Mouse (Mus musculus) heart, adult 2 months (tissue): ENCODE results near the gene Stard5. TPM values are rescaled to one million over a fixed set of nuclear protein-coding genes. Genes with fewer than 3 reads are reported as not detected.
A peak's percentile ranks its signal among the peaks of the same experiment; 100 is the strongest.

Source experiments
- DNase-seq, 2 experiments: peaks; one replicate each; pipeline ENCODE4 v3.0.0; 2021
- H3K27ac ChIP-seq: fragments of 200-600 bp; 2 replicates; pipeline ENCODE4 v1.8.1; 2022
- H3K27me3 ChIP-seq: fragments of 200-500 bp; 2 replicates; pipeline ENCODE4 v1.6.1; 2012; ENCODE audit warnings: mild to moderate bottlenecking, low read length, inconsistent platforms, mixed read lengths; ENCODE audit not compliant: control insufficient read depth, insufficient read depth
- H3K36me3 ChIP-seq: fragments of 200-500 bp; 2 replicates; pipeline ENCODE4 v1.6.1; 2012; ENCODE audit warnings: low read length, inconsistent platforms; ENCODE audit not compliant: control insufficient read depth, insufficient read depth
- H3K4me1 ChIP-seq: fragments of 200-500 bp; 2 replicates; pipeline ENCODE4 v1.6.1; 2011; ENCODE audit warnings: low read length; ENCODE audit not compliant: control insufficient read depth, insufficient read depth
- H3K4me3 ChIP-seq: fragments of 200-600 bp; 2 replicates; pipeline ENCODE4 v1.8.1; 2022
- H3K79me2 ChIP-seq: fragments of 200-500 bp; replicated peaks from 2 replicates; pipeline ENCODE4 v1.6.1; 2012; ENCODE audit warnings: mild to moderate bottlenecking, inconsistent platforms, low read length, moderate library complexity, mixed read lengths; ENCODE audit not compliant: control insufficient read depth, insufficient read depth
- H3K9ac ChIP-seq: fragments of 200-500 bp; 2 replicates; pipeline ENCODE4 v1.6.1; 2012; ENCODE audit warnings: low read depth, mild to moderate bottlenecking, control low read depth, inconsistent platforms, low read length, mixed read lengths
- CTCF ChIP-seq: fragments of 200-600 bp; IDR thresholded peaks from 2 replicates; pipeline ENCODE4 v1.8.1; 2022; ENCODE audit warnings: antibody characterized with exemption, mild to moderate bottlenecking, moderate library complexity
- EP300 ChIP-seq: fragments of 200-500 bp; IDR thresholded peaks from 2 replicates; pipeline ENCODE4 v1.6.1; 2011; ENCODE audit warnings: low read depth, low read length, control low read depth; ENCODE audit not compliant: insufficient read depth
- POLR2A ChIP-seq: fragments of 200-500 bp; IDR thresholded peaks from 2 replicates; pipeline ENCODE4 v1.6.1; 2011; ENCODE audit warnings: mild to moderate bottlenecking, low read depth, low read length, control low read depth; ENCODE audit not compliant: insufficient read depth
- WGBS: fragments of 180-500 bp; shearing (Covaris S2); methylation state at CpG from one replicate; pipeline ENCODE4 v1.1.7; 2018; 5-methylcytosine and 5-hydroxymethylcytosine counted together
- intact Hi-C: fragments of 180-260 bp; cut with DNase I; formaldehyde crosslinking; loops from one replicate; pipeline ENCODE4 v1.15.1; 2025
- polyA plus RNA-seq: library from polyadenylated mRNA; depleted of rRNA; stranded (reverse); fragments of >200 nt; gene quantifications from 2 replicates; pipeline ENCODE4 v1.2.3, GENCODE M21; 2012
- total RNA-seq, 2 experiments: library from RNA; stranded (reverse); gene quantifications; 2 replicates each; pipeline ENCODE4 v1.2.3; 2021

Stard5 gene
- total and polyA plus RNA-seq, 3 experiments: 6.7 to 9.2 (median 8.6) TPM

GRCm38 (mm10) chr7:83675545-83676254 lies 43.9 kb downstream of the Stard5 start:
- no peak overlapping the region for H3K27ac ChIP-seq
- no peaks in the 10 kb centered on the region for H3K79me2 ChIP-seq
- TF ChIP-seq CTCF (peak; percentile 85), EP300 (no peak), POLR2A (no peak)
- H3K9ac ChIP-seq: no peak overlapping the region
- WGBS: 28% methylated on average over 5 of the region's 5 CpGs
- intact Hi-C loops: loop anchor here (1.0 kb wide), 1 partner anchor 107 kb away; no protein-coding TSS in a partner anchor
- H3K27me3 ChIP-seq: no peaks in the 10 kb centered on the region
- DNase-seq: peak in 1 of 2 experiments; percentile 27
- H3K36me3 ChIP-seq: no peaks in the 10 kb centered on the region
- H3K4me3 ChIP-seq: no peak overlapping the region
- no peaks in the 10 kb centered on the region for H3K4me1 ChIP-seq

GRCm38 (mm10) chr7:83677296-83677695 lies 45.5 kb downstream of the Stard5 start:
- H3K27me3 ChIP-seq: no peaks in the 10 kb centered on the region
- H3K36me3 ChIP-seq: no peaks in the 10 kb centered on the region
- TF ChIP-seq EP300: no peak
- intact Hi-C loops: no loop called here
- H3K27ac ChIP-seq: no peak overlapping the region
- no peaks in the 10 kb centered on the region for H3K4me1 ChIP-seq
- DNase-seq: no peak
- H3K79me2 ChIP-seq: no peaks in the 10 kb centered on the region
- no peak overlapping the region for H3K9ac ChIP-seq
- H3K4me3 ChIP-seq: no peak overlapping the region
- WGBS: 68% methylated on average over 3 of the region's 3 CpGs

- TF ChIP-seq EP300: no peak
- no peak for TF ChIP-seq CTCF
- no peak for TF ChIP-seq POLR2A
- no peak overlapping the region for H3K4me3 ChIP-seq
- H3K79me2 ChIP-seq: no peaks in the 10 kb centered on the region
- 90% methylated on average over 4 of the region's 4 CpGs for WGBS
- no peaks in the 10 kb centered on the region for H3K27me3 ChIP-seq
- no peak overlapping the region for H3K9ac ChIP-seq
- DNase-seq: no peak
- H3K27ac ChIP-seq: no peak overlapping the region
- no peaks in the 10 kb centered on the region for H3K4me1 ChIP-seq
- intact Hi-C loops: no loop called here
- H3K36me3 ChIP-seq: no peaks in the 10 kb centered on the region
These were observed 46.7 kb downstream of the Stard5 start for GRCm38 (mm10) chr7:83678506-83678905.

- no peaks in the 10 kb centered on the region for H3K36me3 ChIP-seq
- H3K79me2 ChIP-seq: no peaks in the 10 kb centered on the region
- no peak overlapping the region for H3K9ac ChIP-seq
- no peak for TF ChIP-seq POLR2A
- TF ChIP-seq CTCF: no peak
- no peak for TF ChIP-seq EP300
- no peak overlapping the region for H3K4me3 ChIP-seq
- no peak for DNase-seq
- H3K27ac ChIP-seq: no peak overlapping the region
- no peaks in the 10 kb centered on the region; the same call in 1 of the 2 replicates for H3K4me1 ChIP-seq
- intact Hi-C loops: no loop called here
- no peaks in the 10 kb centered on the region for H3K27me3 ChIP-seq
- 31% methylated on average over 6 of the region's 6 CpGs for WGBS
These were observed 51.0 kb downstream of the Stard5 start for GRCm38 (mm10) chr7:83682640-83683274.

GRCm38 (mm10) chr7:83695449-83696212 lies 63.9 kb downstream of the Stard5 start:
- intact Hi-C loops: loop anchor here (2.0 to 5.0 kb wide), 3 partner anchors 79 to 187 kb away; partner anchors contain the start of genes Mesd and Tlnrd1
- DNase-seq: peak in 1 of 2 experiments; percentile 52

More at GRCm38 (mm10) chr7:83695449-83696212, 63.9 kb downstream of the Stard5 start:
- no peak overlapping the region for H3K4me3 ChIP-seq
- TF ChIP-seq CTCF (peak; percentile 87), EP300 (no peak), POLR2A (no peak)
- 31% methylated on average over 6 of the region's 6 CpGs for WGBS
- no peak overlapping the region for H3K27ac ChIP-seq
- no peaks in the 10 kb centered on the region for H3K79me2 ChIP-seq
- peaks cover under 1% of the 10 kb centered on the region; the same call in 1 of the 2 replicates for H3K4me1 ChIP-seq
- no peaks in the 10 kb centered on the region for H3K36me3 ChIP-seq
- H3K27me3 ChIP-seq: no peaks in the 10 kb centered on the region
- H3K9ac ChIP-seq: no peak overlapping the region
